Mouse (Mus musculus): ENCODE results near the gene Cyfip2. TPM values are rescaled to one million over a fixed set of nuclear protein-coding genes. Genes with fewer than 3 reads are reported as not detected.

The Cyfip2 gene
- polyA plus RNA-seq, 1 experiment from 2014 or later = 13.4 TPM

- Histone ChIP-seq H3K4me1 (ENCODE audit: control insufficient read depth, insufficient read depth, low read length) (no peaks in the 10 kb centered on the region), H3K4me2 (replicated peaks; ENCODE audit: low read depth, low read length) (no peak overlapping the region), H3K36me3 (ENCODE audit: control insufficient read depth, insufficient read depth, low read length) (no peaks in the 10 kb centered on the region), H3K9me3 (ENCODE audit: control insufficient read depth, low read depth, low read length) (no peaks in the 10 kb centered on the region), H3K4me3 (ENCODE audit: low read depth, low read length) (no peak overlapping the region), H3K27me3 (ENCODE audit: control insufficient read depth, insufficient read depth, low read length) (no peaks in the 10 kb centered on the region), H3K27ac (ENCODE audit: low read length) (no peak overlapping the region), H3K9ac (replicated peaks; ENCODE audit: low read depth, low read length) (no peak overlapping the region)
- ATAC-seq (ENCODE audit: insufficient number of reproducible peaks, insufficient read depth, low FRiP score, low read depth) = no peak
- 87% methylated on average over 3 of the region's 3 CpGs for WGBS
Measured at GRCm38 (mm10) chr11:46248352-46248751, 64.3 kb downstream of the Cyfip2 start.

DNA sequence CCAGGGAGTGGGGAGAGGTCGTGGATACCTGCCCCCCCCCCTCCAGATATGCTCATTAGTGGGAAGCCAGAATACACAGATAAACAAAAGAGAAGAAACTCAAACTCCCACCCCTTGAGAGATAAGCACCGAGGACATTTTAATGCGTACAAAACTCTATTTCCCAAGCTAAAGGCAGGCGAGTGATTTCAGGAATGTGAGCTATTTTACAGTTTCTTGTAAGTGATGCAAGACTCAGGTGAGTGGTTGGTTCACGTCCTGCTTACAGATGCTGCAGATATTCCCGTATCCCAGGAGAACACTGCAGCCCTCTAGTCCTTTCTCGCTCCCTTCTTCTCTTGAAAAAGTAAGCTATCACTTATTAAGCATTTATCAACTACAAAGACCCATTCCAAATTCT, 66.3 kb downstream of the Cyfip2 start:
- no peak for ATAC-seq (ENCODE audit: insufficient number of reproducible peaks, insufficient read depth, low FRiP score, low read depth)

GRCm38 (mm10) chr11:46245926-46246325, 66.7 kb downstream of the Cyfip2 start:
- Histone ChIP-seq H3K27me3 (ENCODE audit: control insufficient read depth, insufficient read depth, low read length) (no peaks in the 10 kb centered on the region), H3K4me1 (ENCODE audit: control insufficient read depth, insufficient read depth, low read length) (no peaks in the 10 kb centered on the region), H3K4me3 (ENCODE audit: low read depth, low read length) (no peak overlapping the region), H3K4me2 (replicated peaks; ENCODE audit: low read depth, low read length) (no peak overlapping the region), H3K36me3 (ENCODE audit: control insufficient read depth, insufficient read depth, low read length) (no peaks in the 10 kb centered on the region), H3K9ac (replicated peaks; ENCODE audit: low read depth, low read length) (no peak overlapping the region), H3K27ac (ENCODE audit: low read length) (no peak overlapping the region), H3K9me3 (ENCODE audit: control insufficient read depth, low read depth, low read length) (no peaks in the 10 kb centered on the region)
- 71% methylated on average over 8 of the region's 8 CpGs for WGBS
- ATAC-seq (ENCODE audit: insufficient number of reproducible peaks, insufficient read depth, low FRiP score, low read depth) = no peak

More for the DNA sequence above, 66.3 kb downstream of the Cyfip2 start:
- Histone ChIP-seq H3K27me3 (ENCODE audit: control insufficient read depth, insufficient read depth, low read length) (no peaks in the 10 kb centered on the region), H3K4me1 (ENCODE audit: control insufficient read depth, insufficient read depth, low read length) (no peaks in the 10 kb centered on the region), H3K9me3 (ENCODE audit: control insufficient read depth, low read depth, low read length) (no peaks in the 10 kb centered on the region), H3K4me3 (ENCODE audit: low read depth, low read length) (no peak overlapping the region), H3K27ac (ENCODE audit: low read length) (no peak overlapping the region), H3K4me2 (replicated peaks; ENCODE audit: low read depth, low read length) (no peak overlapping the region), H3K9ac (replicated peaks; ENCODE audit: low read depth, low read length) (no peak overlapping the region), H3K36me3 (ENCODE audit: control insufficient read depth, insufficient read depth, low read length) (no peaks in the 10 kb centered on the region)
- WGBS = 60% methylated on average over 7 of the region's 7 CpGs

DNA sequence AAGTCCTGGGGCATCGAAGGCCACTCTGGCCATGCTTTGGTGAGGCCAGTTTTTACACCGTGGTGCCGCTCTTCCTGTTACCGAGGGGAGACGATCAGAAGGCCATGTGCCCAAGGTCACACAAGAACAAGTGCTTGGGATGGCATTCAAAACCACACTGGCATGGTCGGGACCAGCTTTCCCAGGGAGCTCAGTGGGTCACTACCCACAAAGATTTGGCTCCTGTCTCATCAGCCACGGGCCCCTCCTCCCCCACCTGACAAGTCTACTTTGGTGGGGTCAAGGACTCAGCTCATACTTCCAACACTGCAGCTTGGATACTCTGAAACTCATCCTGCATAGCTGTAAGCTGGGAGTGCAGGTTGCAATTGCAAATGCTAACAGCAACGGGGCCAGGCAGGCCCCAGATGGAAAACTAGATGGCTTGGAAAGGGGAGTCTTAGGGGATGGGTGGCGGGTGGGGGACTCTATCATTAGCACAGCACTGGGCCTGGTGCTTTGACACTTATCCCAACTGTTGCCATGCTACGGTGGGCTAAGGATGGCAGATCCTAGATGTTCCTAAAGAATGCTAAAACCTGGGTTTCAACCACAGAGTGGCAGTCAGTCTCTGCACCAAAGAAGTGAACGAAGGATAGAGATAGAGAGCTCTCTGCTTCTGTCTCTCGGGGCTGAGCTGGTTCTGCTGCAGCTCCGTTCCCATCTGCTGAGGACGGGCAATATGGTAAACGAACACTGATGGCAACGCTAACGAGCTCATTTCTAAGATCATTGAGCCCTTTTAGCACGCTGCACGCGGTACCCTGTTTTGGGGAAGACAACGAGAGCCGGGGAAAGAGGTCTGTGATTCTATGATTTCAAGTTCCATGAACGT, 67.7 kb downstream of the Cyfip2 start:
- Histone ChIP-seq H3K27ac (ENCODE audit: low read length) (no peak overlapping the region), H3K9ac (replicated peaks; ENCODE audit: low read depth, low read length) (no peak overlapping the region), H3K4me3 (ENCODE audit: low read depth, low read length) (no peak overlapping the region), H3K4me1 (ENCODE audit: control insufficient read depth, insufficient read depth, low read length) (no peaks in the 10 kb centered on the region), H3K36me3 (ENCODE audit: control insufficient read depth, insufficient read depth, low read length) (no peaks in the 10 kb centered on the region), H3K27me3 (ENCODE audit: control insufficient read depth, insufficient read depth, low read length) (no peaks in the 10 kb centered on the region), H3K9me3 (ENCODE audit: control insufficient read depth, low read depth, low read length) (no peaks in the 10 kb centered on the region), H3K4me2 (replicated peaks; ENCODE audit: low read depth, low read length) (no peak overlapping the region)
- no peak for ATAC-seq (ENCODE audit: insufficient number of reproducible peaks, insufficient read depth, low FRiP score, low read depth)
- WGBS = 90% methylated on average over 23 of the region's 23 CpGs

DNA sequence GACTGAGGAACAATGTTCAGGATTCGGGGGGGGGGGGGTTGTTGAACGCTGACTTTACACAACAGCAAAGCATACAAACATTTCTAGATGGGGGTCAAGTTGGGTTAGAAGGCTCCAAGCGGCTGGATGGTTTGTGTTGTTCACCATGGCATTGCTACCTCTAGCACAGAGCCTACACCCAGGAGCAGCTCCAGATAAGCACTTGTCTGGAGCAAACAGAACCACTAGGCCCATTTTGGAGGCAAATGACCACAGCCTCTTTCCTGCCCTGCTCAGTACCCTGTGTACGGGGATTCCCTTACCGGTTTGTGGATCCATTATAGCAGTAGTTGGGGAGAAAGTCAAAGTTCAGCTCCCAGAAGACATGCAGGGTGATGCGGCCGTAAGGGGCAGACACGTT, 70.7 kb downstream of the Cyfip2 start:
- Histone ChIP-seq H3K27me3 (ENCODE audit: control insufficient read depth, insufficient read depth, low read length) (no peaks in the 10 kb centered on the region), H3K9ac (replicated peaks; ENCODE audit: low read depth, low read length) (no peak overlapping the region), H3K36me3 (ENCODE audit: control insufficient read depth, insufficient read depth, low read length) (no peaks in the 10 kb centered on the region; the same call in 1 of the 2 replicates), H3K4me2 (replicated peaks; ENCODE audit: low read depth, low read length) (no peak overlapping the region), H3K9me3 (ENCODE audit: control insufficient read depth, low read depth, low read length) (no peaks in the 10 kb centered on the region), H3K4me3 (ENCODE audit: low read depth, low read length) (no peak overlapping the region), H3K27ac (ENCODE audit: low read length) (no peak overlapping the region), H3K4me1 (ENCODE audit: control insufficient read depth, insufficient read depth, low read length) (no peaks in the 10 kb centered on the region)
- no peak for ATAC-seq (ENCODE audit: insufficient number of reproducible peaks, insufficient read depth, low FRiP score, low read depth)
- 89% methylated on average over 8 of the region's 8 CpGs for WGBS

GRCm38 (mm10) chr11:46241150-46241673, 71.4 kb downstream of the Cyfip2 start:
- Histone ChIP-seq H3K4me1 (ENCODE audit: control insufficient read depth, insufficient read depth, low read length) (no peaks in the 10 kb centered on the region), H3K9me3 (ENCODE audit: control insufficient read depth, low read depth, low read length) (no peaks in the 10 kb centered on the region), H3K27ac (ENCODE audit: low read length) (no peak overlapping the region), H3K9ac (replicated peaks; ENCODE audit: low read depth, low read length) (no peak overlapping the region), H3K4me3 (ENCODE audit: low read depth, low read length) (no peak overlapping the region), H3K36me3 (ENCODE audit: control insufficient read depth, insufficient read depth, low read length) (no peaks in the 10 kb centered on the region; the same call in 1 of the 2 replicates), H3K4me2 (replicated peaks; ENCODE audit: low read depth, low read length) (no peak overlapping the region), H3K27me3 (ENCODE audit: control insufficient read depth, insufficient read depth, low read length) (no peaks in the 10 kb centered on the region)
- no peak; the same call in 1 of the 2 replicates for ATAC-seq (ENCODE audit: insufficient number of reproducible peaks, insufficient read depth, low FRiP score, low read depth)
- WGBS = 92% methylated on average over 7 of the region's 7 CpGs

GRCm38 (mm10) chr11:46236976-46237375, 75.7 kb downstream of the Cyfip2 start:
- no peaks in the 10 kb centered on the region for H3K9me3 ChIP-seq (ENCODE audit: control insufficient read depth, low read depth, low read length)
- no peak overlapping the region for H3K4me2 ChIP-seq (replicated peaks; ENCODE audit: low read depth, low read length)
- no peak for ATAC-seq (ENCODE audit: insufficient number of reproducible peaks, insufficient read depth, low FRiP score, low read depth)
- H3K4me3 ChIP-seq (ENCODE audit: low read depth, low read length) = no peak overlapping the region
- no peaks in the 10 kb centered on the region for H3K4me1 ChIP-seq (ENCODE audit: control insufficient read depth, insufficient read depth, low read length)
- H3K27ac ChIP-seq (ENCODE audit: low read length) = no peak overlapping the region
- WGBS = 43% methylated on average over 4 of the region's 4 CpGs
- no peaks in the 10 kb centered on the region; the same call in 1 of the 2 replicates for H3K36me3 ChIP-seq (ENCODE audit: control insufficient read depth, insufficient read depth, low read length)
- no peak overlapping the region for H3K9ac ChIP-seq (replicated peaks; ENCODE audit: low read depth, low read length)
- no peaks in the 10 kb centered on the region for H3K27me3 ChIP-seq (ENCODE audit: control insufficient read depth, insufficient read depth, low read length)

DNA sequence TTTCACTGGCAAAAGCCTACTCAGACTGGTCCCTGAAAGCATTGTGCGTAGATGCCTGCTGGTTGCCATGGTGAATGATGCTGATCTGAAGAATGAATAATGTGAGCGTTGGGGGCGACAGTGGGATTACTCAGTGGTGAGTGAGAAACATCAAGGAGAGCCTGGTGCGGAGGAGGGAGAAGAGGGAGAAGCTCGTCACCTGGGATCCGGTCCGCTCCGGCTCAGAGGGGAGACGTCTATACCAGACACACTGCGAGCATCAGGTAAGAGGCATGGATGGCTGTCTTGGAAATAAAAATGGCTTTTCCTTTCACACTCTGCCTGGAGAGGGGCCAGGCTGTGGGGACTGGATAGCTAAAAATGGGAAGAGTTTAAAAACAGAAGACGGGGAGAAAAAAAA, 77.3 kb downstream of the Cyfip2 start, which contains the start of gene Fndc9:
Gene Fndc9 (plus strand): TSS at position 198 of the 400 bp plus-strand sequence.
- no peak within 1 kb of the TSS for H3K4me3 ChIP-seq (ENCODE audit: low read depth, low read length)
- no peak within 1 kb of the TSS for H3K9ac ChIP-seq (replicated peaks; ENCODE audit: low read depth, low read length)
- 73% methylated on average over 11 of the region's 11 CpGs for WGBS
- ATAC-seq (ENCODE audit: insufficient number of reproducible peaks, insufficient read depth, low FRiP score, low read depth) = no peak
- no peaks in the 10 kb centered on the region for H3K4me1 ChIP-seq (ENCODE audit: control insufficient read depth, insufficient read depth, low read length)
- no peaks in the 10 kb centered on the region for H3K27me3 ChIP-seq (ENCODE audit: control insufficient read depth, insufficient read depth, low read length)
- H3K27ac ChIP-seq (ENCODE audit: low read length) = no peak within 1 kb of the TSS
- no peaks in the 10 kb centered on the region for H3K9me3 ChIP-seq (ENCODE audit: control insufficient read depth, low read depth, low read length)
- H3K36me3 ChIP-seq (ENCODE audit: control insufficient read depth, insufficient read depth, low read length) = no peaks in the 10 kb centered on the region; the same call in 1 of the 2 replicates
- H3K4me2 ChIP-seq (replicated peaks; ENCODE audit: low read depth, low read length) = no peak within 1 kb of the TSS

Data from stomach, embryonic 14.5 days (tissue).